Mouse (Mus musculus) gastrocnemius, adult 8-10 months (tissue): Measurements from ENCODE around the gene 2810006K23Rik. TPM values are rescaled to one million over a fixed set of nuclear protein-coding genes. Genes with fewer than 3 reads are reported as not detected.

Source experiments
- DNase-seq, 2 experiments: peaks; one replicate each; pipeline ENCODE4 v3.0.0; 2022; ENCODE audit warnings: low spot score in 2 of 2
- total RNA-seq, 4 experiments: library from RNA; stranded (reverse); gene quantifications; 2 replicates each; pipeline ENCODE4 v1.2.4; 2022

The 2810006K23Rik gene
- total RNA-seq, 4 experiments from 2014 or later: 6.4 to 7.5 (median 7.0) TPM

DNA sequence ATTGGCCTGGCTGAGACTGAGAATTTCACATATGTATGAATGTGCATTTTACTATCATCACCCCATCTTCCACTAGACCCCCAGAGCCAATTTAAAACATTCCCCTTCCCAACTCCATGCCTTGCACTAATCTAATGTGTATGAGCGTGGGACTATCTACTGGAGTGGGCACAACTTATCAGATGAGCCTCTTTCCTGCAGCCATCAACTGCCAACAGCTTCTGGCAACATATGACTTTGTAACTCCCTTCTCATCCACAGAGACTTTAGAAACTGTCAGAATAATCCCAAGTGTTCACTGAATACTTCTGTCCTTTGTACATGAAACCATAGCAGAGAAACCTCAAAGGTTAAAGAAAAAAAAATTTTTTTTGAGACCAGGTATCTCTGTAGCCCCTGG is 52.2 kb downstream of the 2810006K23Rik start:
- no peak for DNase-seq

GRCm38 (mm10) chr5:124387932-124388331 is 60.0 kb downstream of the 2810006K23Rik start:
- DNase-seq: no peak

Other genes with a start within 250 kb of the 2810006K23Rik start
- 1 to 10 TPM; 7.2 to 9.5 (median 8.8) TPM for gene Abcb9, start 232.3 kb upstream of the 2810006K23Rik start, total RNA-seq
- gene Ogfod2, start 215.8 kb upstream of the 2810006K23Rik start, total RNA-seq: 10 to 100 TPM; 15.4 to 19.7 (median 17.3) TPM
- 10 to 100 TPM; 36.7 to 46.8 (median 44.1) TPM for gene Arl6ip4, start 212.0 kb upstream of the 2810006K23Rik start, total RNA-seq
- 10 to 100 TPM; 19.3 to 22.4 (median 20.8) TPM for gene Pitpnm2, start 78.3 kb upstream of the 2810006K23Rik start, total RNA-seq
- gene Mphosph9, start 117 bp upstream of the 2810006K23Rik start, total RNA-seq: 1 to 10 TPM; 2.0 to 3.1 (median 2.6) TPM
- 100 to 1,000 TPM; 151 to 169 (median 168) TPM for gene Cdk2ap1, start 35.0 kb downstream of the 2810006K23Rik start, total RNA-seq
- 10 to 100 TPM; 41.8 to 53.6 (median 48.2) TPM for gene Sbno1, start 97.9 kb downstream of the 2810006K23Rik start, total RNA-seq
- gene Kmt5a, start 111.8 kb downstream of the 2810006K23Rik start, total RNA-seq: 100 to 1,000 TPM; 217 to 342 (median 227) TPM
- gene Rilpl2, start 150.3 kb downstream of the 2810006K23Rik start, total RNA-seq: 1 to 10 TPM; 3.2 to 5.1 (median 4.2) TPM
- 10 to 100 TPM; 19.8 to 27.9 (median 25.2) TPM for gene Snrnp35, start 155.0 kb downstream of the 2810006K23Rik start, total RNA-seq
- gene Rilpl1, start 203.3 kb downstream of the 2810006K23Rik start, total RNA-seq: 100 to 1,000 TPM; 208 to 326 (median 241) TPM
- 100 to 1,000 TPM; 149 to 173 (median 155) TPM for gene Tmed2, start 212.6 kb downstream of the 2810006K23Rik start, total RNA-seq
- 1 to 10 TPM; 3.8 to 8.0 (median 4.9) TPM for gene Ddx55, start 224.8 kb downstream of the 2810006K23Rik start, total RNA-seq